Mouse (Mus musculus): Measurements from ENCODE around the gene Nek10. TPM values are rescaled to one million over a fixed set of nuclear protein-coding genes. Genes with fewer than 3 reads are reported as not detected.

Nek10 gene
- total and polyA plus RNA-seq, 3 experiments: 0.01 to 0.04 TPM; not detected in 1

DNA sequence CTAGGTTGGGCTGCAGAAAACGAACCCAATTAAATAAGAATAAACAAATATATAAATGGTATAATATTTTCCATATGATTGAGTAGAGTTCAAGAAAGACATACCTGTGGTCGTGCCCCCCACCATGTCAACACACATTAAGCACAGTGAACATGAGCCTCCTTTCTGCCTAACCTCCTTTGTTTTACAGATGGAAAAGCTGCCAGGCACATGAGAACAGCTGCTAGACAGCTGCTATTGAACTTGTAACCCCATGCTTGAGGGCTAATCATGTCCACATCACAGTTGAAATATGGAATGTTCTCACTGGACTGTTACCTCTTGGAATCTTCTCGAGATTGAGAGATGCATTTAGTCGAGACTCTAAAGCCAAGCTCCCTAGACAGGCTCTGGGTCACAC is 245.0 kb downstream of the Nek10 start:
- TF ChIP-seq NELFE (IDR thresholded peaks at IDR 0.05; ENCODE audit: low read depth, low read length) (no peak), PAX5 (IDR thresholded peaks at IDR 0.05; ENCODE audit: low read length) (no peak), RAD21 (IDR thresholded peaks at IDR 0.05; ENCODE audit: low read depth, low read length) (no peak), E2F4 (IDR thresholded peaks at IDR 0.05; ENCODE audit: insufficient replicate concordance, low read depth, low read length) (no peak), POLR2A (IDR thresholded peaks at IDR 0.05; ENCODE audit: low read depth, low read length) (no peak)
- Histone ChIP-seq H3K36me3 (replicated peaks in 1 of 2; ENCODE audit: control insufficient read depth in 1 of 2, insufficient read depth in 1 of 2, low read length in 1 of 2) (no peaks in the 10 kb centered on the region), H3K27ac (ENCODE audit: insufficient read depth, low read depth) (no peak overlapping the region), H3K9ac (ENCODE audit: insufficient read depth, low read depth) (no peak overlapping the region), H3K79me2 (replicated peaks; ENCODE audit: control insufficient read depth, extremely low read depth, insufficient read depth, poor library complexity, severe bottlenecking) (no peaks in the 10 kb centered on the region), H3K4me3 (replicated peaks in 1 of 3; ENCODE audit: low read depth in 2 of 3, low read length in 2 of 3, poor library complexity in 1 of 3) (no peak overlapping the region), H3K4me1 (ENCODE audit: control insufficient read depth in 1 of 2, insufficient read depth in 2 of 2) (no peaks in the 10 kb centered on the region; a peak in 1 of 4 replicates), H3K27me3 (replicated peaks) (no peaks in the 10 kb centered on the region), H3K9me3 (replicated peaks; ENCODE audit: low read length) (no peaks in the 10 kb centered on the region), H3K4me2 (ENCODE audit: insufficient read depth, low read depth, poor library complexity, severe bottlenecking) (no peak overlapping the region)
- no peak for DNase-seq (ENCODE audit: extremely low read depth)
- dilution Hi-C loops (cut with MboI; ENCODE audit: extremely low pct_ligation_motif_present, extremely low pct_unique_long_range_greater_than_20kb, low sequenced_read_pairs) (no loop called here), in situ Hi-C loops (cut with MboI; ENCODE audit: low pct_ligation_motif_present, low pct_unique_long_range_greater_than_20kb, low sequenced_read_pairs) (no loop called here)

DNA sequence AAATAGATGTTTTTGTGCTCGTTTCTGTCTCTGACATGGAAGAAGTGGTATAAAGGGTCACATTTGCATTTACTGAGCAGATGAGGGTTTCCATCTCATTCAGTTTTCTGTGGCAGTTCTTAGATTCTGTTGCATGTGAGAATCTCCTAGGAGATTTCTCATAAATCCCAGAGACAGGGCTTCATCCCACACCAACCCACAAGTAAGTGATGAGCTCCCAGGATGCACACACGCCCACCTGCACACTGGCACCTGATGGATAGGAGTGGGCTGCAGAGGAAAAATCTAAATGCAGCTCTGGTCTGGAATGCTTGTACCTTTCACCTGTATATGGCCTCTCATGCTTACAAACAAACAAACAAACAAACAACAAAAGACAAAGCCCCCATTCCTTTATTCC is 258.3 kb downstream of the Nek10 start:
- Histone ChIP-seq H3K27me3 (replicated peaks) (no peaks in the 10 kb centered on the region), H3K4me2 (ENCODE audit: insufficient read depth, low read depth, poor library complexity, severe bottlenecking) (no peak overlapping the region), H3K9me3 (replicated peaks; ENCODE audit: low read length) (no peaks in the 10 kb centered on the region), H3K36me3 (replicated peaks in 1 of 2; ENCODE audit: control insufficient read depth in 1 of 2, insufficient read depth in 1 of 2, low read length in 1 of 2) (no peaks in the 10 kb centered on the region), H3K27ac (ENCODE audit: insufficient read depth, low read depth) (no peak overlapping the region), H3K4me3 (replicated peaks in 1 of 3; ENCODE audit: low read depth in 2 of 3, low read length in 2 of 3, poor library complexity in 1 of 3) (no peak overlapping the region), H3K9ac (ENCODE audit: insufficient read depth, low read depth) (no peak overlapping the region), H3K79me2 (replicated peaks; ENCODE audit: control insufficient read depth, extremely low read depth, insufficient read depth, poor library complexity, severe bottlenecking) (no peaks in the 10 kb centered on the region), H3K4me1 (ENCODE audit: control insufficient read depth in 1 of 2, insufficient read depth in 2 of 2) (peaks cover 0 to 17% of the 10 kb centered on the region in 2 experiments; a peak in 2 of 4 replicates)
- no peak for DNase-seq (ENCODE audit: extremely low read depth)
- in situ Hi-C loops (cut with MboI; ENCODE audit: low pct_ligation_motif_present, low pct_unique_long_range_greater_than_20kb, low sequenced_read_pairs): no loop called here
- no peak for TF ChIP-seq JUND (conservative IDR thresholded peaks at IDR 0.05; ENCODE audit: low read depth, low read length)
- no peak for TF ChIP-seq TCF12 (IDR thresholded peaks at IDR 0.05; ENCODE audit: low read depth, low read length)
- TF ChIP-seq JUN (IDR thresholded peaks at IDR 0.05; ENCODE audit: insufficient read depth, low read depth, low read length): no peak
- TF ChIP-seq MEF2A (IDR thresholded peaks at IDR 0.05; ENCODE audit: borderline replicate concordance, low read depth, low read length): no peak
- TF ChIP-seq POLR2A (IDR thresholded peaks at IDR 0.05; ENCODE audit: low read depth, low read length): no peak
- no peak for TF ChIP-seq E2F4 (IDR thresholded peaks at IDR 0.05; ENCODE audit: insufficient replicate concordance, low read depth, low read length)
- no peak for TF ChIP-seq MAX (IDR thresholded peaks at IDR 0.05; ENCODE audit: low read length)
- TF ChIP-seq ZMIZ1 (IDR thresholded peaks at IDR 0.05; ENCODE audit: low read depth, low read length): no peak
- TF ChIP-seq CHD2 (IDR thresholded peaks at IDR 0.05; ENCODE audit: low read length): no peak
- no peak for TF ChIP-seq ELF1 (IDR thresholded peaks at IDR 0.05; ENCODE audit: low read depth, low read length)
- TF ChIP-seq NRF1 (IDR thresholded peaks at IDR 0.05; ENCODE audit: low read depth, low read length): no peak
- no peak for TF ChIP-seq HCFC1 (IDR thresholded peaks at IDR 0.05; ENCODE audit: low read depth, low read length)
- TF ChIP-seq USF2 (conservative IDR thresholded peaks at IDR 0.05; ENCODE audit: low read depth, low read length): no peak
- TF ChIP-seq BHLHE40 (IDR thresholded peaks at IDR 0.05; ENCODE audit: low read depth, low read length): no peak
- no peak for TF ChIP-seq MYC (IDR thresholded peaks at IDR 0.05; ENCODE audit: low read depth, low read length)
- TF ChIP-seq KAT2A (IDR thresholded peaks at IDR 0.05; ENCODE audit: insufficient replicate concordance, low read length): no peak
- no peak for TF ChIP-seq PAX5 (IDR thresholded peaks at IDR 0.05; ENCODE audit: low read length)
- dilution Hi-C loops (cut with MboI; ENCODE audit: extremely low pct_ligation_motif_present, extremely low pct_unique_long_range_greater_than_20kb, low sequenced_read_pairs): no loop called here

Other genes with a start within 250 kb of the Nek10 start
- gene Slc4a7, start 101.1 kb upstream of the Nek10 start, total RNA-seq (2012; rRNA removed): 13.6 and 13.9 TPM in 2 replicates
- gene Slc4a7, start 101.1 kb upstream of the Nek10 start, total RNA-seq (2014; rRNA removed): 17.6 and 21.4 TPM in 2 replicates
- gene Slc4a7, start 101.1 kb upstream of the Nek10 start, polyA plus RNA-seq (2012; ENCODE audit: insufficient read length, low read depth): 15.5 and 19.0 TPM in 2 replicates